Mouse (Mus musculus) embryonic stem cell, embryonic (primary cell): ENCODE measurements around the gene Pimreg.

Experiments used
- CTCF ChIA-PET, 4 experiments: fragments of 300-600 bp in 2 of 4; fragments of 350-600 bp in 2 of 4; sonication (Branson Sonifier 250); formaldehyde crosslinking; loops; one replicate each; lab custom pipeline; 2022; ENCODE audit warnings: inconsistent platforms in 2 of 4; lab: Charles Lee
- POLR2A ChIA-PET, 4 experiments: fragments of 300-600 bp in 2 of 4; fragments of 350-600 bp in 2 of 4; sonication (Branson Sonifier 250); formaldehyde crosslinking; loops; one replicate each; lab custom pipeline; 2022; ENCODE audit warnings: antibody characterized with exemption in 4 of 4, inconsistent platforms in 1 of 4; lab: Charles Lee

The Pimreg gene

DNA sequence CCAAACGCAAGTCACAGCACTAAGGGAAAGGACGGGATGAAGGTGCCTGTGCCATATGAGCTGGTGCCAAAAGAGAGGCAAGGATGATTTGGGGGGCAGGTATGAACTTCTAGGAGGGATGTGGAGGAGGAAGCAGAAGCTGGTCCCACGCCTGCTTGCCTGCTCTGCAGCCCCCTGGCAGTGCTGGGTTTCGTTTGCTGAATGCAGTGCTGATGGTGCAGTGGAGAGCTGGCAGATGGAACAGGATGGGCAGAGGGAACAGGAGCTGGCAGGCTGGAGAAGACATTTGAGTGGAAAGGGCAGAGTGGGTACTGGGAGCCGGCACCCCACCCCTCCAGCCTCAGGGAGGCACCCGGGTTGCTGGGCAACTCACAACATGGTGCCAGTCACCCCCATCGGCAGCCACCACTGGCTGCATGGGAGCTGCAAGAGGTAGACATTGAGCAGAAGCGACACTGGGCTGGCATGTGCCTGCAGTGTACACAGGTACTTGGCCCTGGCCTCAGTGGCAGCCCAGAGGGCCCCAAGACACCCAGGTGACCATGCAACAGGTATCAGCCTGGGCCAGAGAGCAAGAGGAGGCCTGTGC is 7.4 kb downstream of the Pimreg start:
- CTCF ChIA-PET = interaction anchor here in 2 of 4 experiments (0.8 to 4.7 kb wide), 5 partner anchors 11 to 487 kb away, joined by 3 to 33 read pairs (median 4); partner anchors contain the start of gene Aipl1 (in 1 of the 2)

DNA sequence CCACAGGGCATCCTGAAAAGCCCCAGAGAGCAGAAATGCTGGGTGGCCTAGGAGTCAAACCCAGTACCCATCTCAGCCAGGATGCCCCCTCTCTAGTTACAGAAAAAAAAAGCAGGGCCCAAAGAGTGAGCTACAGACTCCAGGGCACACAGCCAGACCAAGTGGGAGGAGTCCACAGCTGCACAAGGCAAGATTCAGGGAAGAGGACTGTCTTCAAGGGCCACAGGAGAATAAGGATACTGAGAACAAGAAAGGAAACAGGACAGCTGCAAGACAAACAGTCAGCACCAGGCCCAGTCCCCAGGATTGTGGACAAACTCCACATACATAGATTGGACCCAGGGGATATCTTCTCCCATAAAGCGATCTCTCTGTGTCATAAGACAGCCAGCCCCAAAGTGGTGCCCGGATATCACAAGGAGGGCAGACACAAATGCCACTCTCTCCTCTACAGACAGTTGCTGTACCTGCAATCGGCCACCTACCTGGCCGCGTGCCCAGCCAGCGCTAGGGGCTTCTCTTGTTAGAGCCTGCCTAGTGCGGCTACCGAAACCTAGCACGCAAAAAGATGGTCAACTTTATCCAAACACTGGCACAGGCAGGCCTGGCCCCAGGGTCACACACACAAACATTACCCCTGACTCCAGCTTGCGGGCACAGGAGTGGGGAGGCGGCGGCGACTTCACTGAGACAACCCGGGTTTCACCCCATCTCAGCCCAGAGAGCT is 8.5 kb downstream of the Pimreg start:
- CTCF ChIA-PET = interaction anchor here in 2 of 4 experiments (0.8 to 4.7 kb wide), 14 partner anchors 13 to 325 kb away, joined by 3 to 33 read pairs (median 4); partner anchors contain the start of gene Aipl1 (in 1 of the 2)

More for the DNA sequence above, 7.4 kb downstream of the Pimreg start:
- POLR2A ChIA-PET = interaction anchor here in 3 of 4 experiments (0.5 to 1.4 kb wide), 4 partner anchors 9 to 293 kb away, joined by 3 to 4 read pairs (median 4); no protein-coding TSS in a partner anchor

GRCm38 (mm10) chr11:72050895-72051858 is 9.3 kb downstream of the Pimreg start:
- ChIA-PET POLR2A (interaction anchor here (0.5 to 2.4 kb wide), 14 partner anchors 8 to 498 kb away, joined by 3 to 12 read pairs (median 3); partner anchors contain the start of genes Aipl1 (in 1 of the 4) and Pimreg (in 1 of the 4)), CTCF (interaction anchor here (0.6 to 4.7 kb wide), 33 partner anchors 8 to 1028 kb away, joined by 3 to 33 read pairs (median 5); partner anchors contain the start of genes Aipl1 (in 2 of the 4) and Pimreg (in 2 of the 4))

More for the DNA sequence above, 8.5 kb downstream of the Pimreg start:
- POLR2A ChIA-PET = interaction anchor here in 3 of 4 experiments (0.6 to 1.5 kb wide), 7 partner anchors 8 to 24 kb away, joined by 3 to 12 read pairs (median 3); partner anchors contain the start of gene Pimreg (in 1 of the 3)

DNA sequence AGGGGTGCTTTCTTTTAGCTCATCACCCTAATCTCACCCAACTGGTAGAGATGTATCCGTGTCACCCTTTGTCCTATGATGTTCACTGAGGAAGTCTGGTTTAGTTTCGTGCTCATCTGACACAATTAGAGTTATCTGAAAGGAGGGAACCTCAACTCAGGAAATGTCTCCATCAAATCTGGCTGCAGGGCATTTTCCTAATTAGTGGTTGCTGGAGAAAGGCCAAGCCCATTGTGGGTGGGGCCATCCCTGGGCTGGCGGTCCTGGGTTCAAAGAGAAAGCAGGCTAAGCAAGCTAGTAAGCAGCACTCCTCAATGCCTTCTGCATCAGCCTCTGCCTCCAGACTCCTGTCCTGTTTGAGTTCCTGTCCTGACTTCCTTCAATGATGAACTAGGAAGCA is 10.4 kb downstream of the Pimreg start:
- CTCF ChIA-PET = interaction anchor here (0.5 to 4.7 kb wide), 52 partner anchors 9 to 1731 kb away, joined by 3 to 33 read pairs (median 4); partner anchors contain the start of genes Aipl1 (in 2 of the 4), Gm43951 (in 2 of the 4) and Pimreg (in 2 of the 4)
- POLR2A ChIA-PET = interaction anchor here in 3 of 4 experiments (1.1 to 2.4 kb wide), 6 partner anchors 9 to 93 kb away, joined by 3 to 6 read pairs (median 4); partner anchors contain the start of gene Pimreg (in 1 of the 3)

GRCm38 (mm10) chr11:72052636-72053035 is 10.8 kb downstream of the Pimreg start:
- CTCF ChIA-PET = interaction anchor here (0.5 to 4.7 kb wide), 56 partner anchors 9 to 1731 kb away, joined by 3 to 33 read pairs (median 4); partner anchors contain the start of genes Gm43951 (in 3 of the 4), Aipl1 (in 2 of the 4) and Pimreg (in 1 of the 4)
- POLR2A ChIA-PET = interaction anchor here in 3 of 4 experiments (1.1 to 2.4 kb wide), 6 partner anchors 9 to 93 kb away, joined by 3 to 6 read pairs (median 4); partner anchors contain the start of gene Pimreg (in 1 of the 3)

DNA sequence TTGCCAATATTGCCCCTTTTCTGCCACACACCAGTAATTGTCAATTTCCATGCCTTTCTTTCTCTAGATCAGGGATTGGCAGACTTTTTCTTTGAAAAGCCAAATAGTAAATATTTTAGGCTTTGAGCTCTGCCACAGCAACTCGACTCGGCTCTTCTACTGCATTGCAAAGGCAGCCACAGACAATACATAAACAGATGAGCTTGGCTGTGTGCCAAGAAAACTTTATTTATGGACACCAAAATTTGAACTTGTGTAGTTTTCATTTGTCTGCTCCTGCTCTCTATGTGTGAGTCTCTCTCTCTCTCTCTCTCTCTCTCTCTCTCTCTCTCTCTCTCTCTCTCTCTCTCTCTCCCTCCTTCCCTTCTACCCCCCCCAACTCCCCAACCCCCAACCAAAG is 13.3 kb downstream of the Pimreg start:
- POLR2A ChIA-PET = interaction anchor here in 3 of 4 experiments (0.6 to 0.9 kb wide), 4 partner anchors 9 to 1279 kb away, joined by 4 to 13 read pairs (median 4); no protein-coding TSS in a partner anchor
- CTCF ChIA-PET = interaction anchor here in 2 of 4 experiments (0.7 to 1.7 kb wide), 4 partner anchors 11 to 946 kb away, joined by 3 to 5 read pairs (median 3); no protein-coding TSS in a partner anchor

DNA sequence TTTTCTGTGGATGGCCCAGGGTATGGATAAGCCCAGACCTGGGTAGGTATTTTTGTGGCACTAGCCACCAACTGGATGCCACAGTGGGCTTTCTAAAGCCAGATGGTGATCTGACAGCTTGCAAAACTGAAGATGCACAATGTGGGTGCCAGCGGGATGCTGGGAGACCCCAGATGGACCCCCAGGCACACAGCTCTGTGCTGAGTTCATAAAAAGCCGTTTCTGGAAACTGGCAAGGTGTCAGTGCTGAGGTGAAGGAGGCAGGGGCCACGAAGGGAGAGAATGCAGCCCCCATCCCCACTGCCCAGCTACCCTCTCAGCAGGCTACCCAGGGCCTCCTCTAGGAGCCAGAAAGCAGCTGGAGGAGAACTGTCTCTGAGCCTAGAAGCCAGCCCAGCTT is 15.3 kb downstream of the Pimreg start:
- CTCF ChIA-PET = interaction anchor here in 1 of 4 experiments (1.2 kb wide), 1 partner anchor 9 kb away, joined by 4 read pairs; no protein-coding TSS in a partner anchor
- POLR2A ChIA-PET = interaction anchor here in 1 of 4 experiments (1.0 to 1.6 kb wide), 3 partner anchors 8 to 99 kb away, joined by 3 to 4 read pairs (median 3); no protein-coding TSS in a partner anchor

GRCm38 (mm10) chr11:72060416-72060815 is 18.6 kb downstream of the Pimreg start:
- CTCF ChIA-PET = interaction anchor here in 2 of 4 experiments (2.4 to 4.0 kb wide), 2 partner anchors 7 to 8 kb away, joined by 9 to 17 read pairs; no protein-coding TSS in a partner anchor
- POLR2A ChIA-PET = interaction anchor here in 1 of 4 experiments (0.8 kb wide), 1 partner anchor 103 kb away, joined by 6 read pairs; no protein-coding TSS in a partner anchor

- ChIA-PET POLR2A (interaction anchor here in 1 of 4 experiments (1.0 kb wide), 1 partner anchor 8 kb away, joined by 4 read pairs; no protein-coding TSS in a partner anchor), CTCF (interaction anchor here in 2 of 4 experiments (0.9 to 4.0 kb wide), 3 partner anchors 8 to 35 kb away, joined by 3 to 17 read pairs (median 9); no protein-coding TSS in a partner anchor)
Measured at GRCm38 (mm10) chr11:72061093-72061620, 19.3 kb downstream of the Pimreg start.

DNA sequence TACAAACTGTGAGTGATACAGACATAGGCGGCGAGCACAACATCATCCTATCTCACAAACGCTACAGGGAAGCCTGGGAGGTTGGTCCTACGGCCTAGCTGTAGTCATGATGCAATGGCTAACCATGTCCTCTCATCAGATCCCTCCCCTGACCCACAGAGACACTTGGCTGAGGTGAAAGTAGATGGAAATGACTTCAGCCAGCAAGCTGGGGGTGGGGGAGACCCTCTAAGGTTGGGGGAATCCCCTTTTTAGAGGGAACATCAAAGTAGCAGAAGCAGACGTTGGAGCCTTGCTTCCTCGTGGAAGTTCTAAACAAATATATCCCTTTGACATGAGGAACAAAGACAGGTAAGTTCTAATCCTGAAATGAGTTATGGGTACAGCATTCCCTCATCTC is 22.6 kb downstream of the Pimreg start:
- ChIA-PET CTCF (interaction anchor here in 3 of 4 experiments (0.6 to 4.0 kb wide), 5 partner anchors 11 to 391 kb away, joined by 3 to 17 read pairs (median 3); no protein-coding TSS in a partner anchor), POLR2A (interaction anchor here in 1 of 4 experiments (1.0 to 1.4 kb wide), 2 partner anchors 9 to 12 kb away, joined by 4 to 5 read pairs; no protein-coding TSS in a partner anchor)

- ChIA-PET CTCF (interaction anchor here (0.6 to 2.9 kb wide), 6 partner anchors 12 to 391 kb away, joined by 3 to 14 read pairs (median 4); no protein-coding TSS in a partner anchor), POLR2A (interaction anchor here in 2 of 4 experiments (1.4 to 1.6 kb wide), 2 partner anchors 13 to 30 kb away, joined by 4 to 5 read pairs; no protein-coding TSS in a partner anchor)
Measured at GRCm38 (mm10) chr11:72065103-72065502, 23.3 kb downstream of the Pimreg start.

- CTCF ChIA-PET = interaction anchor here (0.5 to 2.9 kb wide), 58 partner anchors 8 to 1562 kb away, joined by 3 to 21 read pairs (median 3); partner anchors contain the start of genes Aipl1 (in 2 of the 4), Gm43951 (in 1 of the 4), Pimreg (in 1 of the 4) and Pitpnm3 (in 1 of the 4)
- POLR2A ChIA-PET = interaction anchor here (0.5 to 1.6 kb wide), 7 partner anchors 8 to 384 kb away, joined by 3 to 6 read pairs (median 4); no protein-coding TSS in a partner anchor
Measured at GRCm38 (mm10) chr11:72066330-72066729, 24.5 kb downstream of the Pimreg start.

- CTCF ChIA-PET = interaction anchor here in 3 of 4 experiments (0.7 to 2.9 kb wide), 7 partner anchors 13 to 556 kb away, joined by 3 to 21 read pairs (median 5); partner anchors contain the start of gene Gm43951 (in 1 of the 3)
- POLR2A ChIA-PET = interaction anchor here in 1 of 4 experiments (1.6 kb wide), 1 partner anchor 29 kb away, joined by 5 read pairs; no protein-coding TSS in a partner anchor
Measured at GRCm38 (mm10) chr11:72067326-72067725, 25.5 kb downstream of the Pimreg start.

DNA sequence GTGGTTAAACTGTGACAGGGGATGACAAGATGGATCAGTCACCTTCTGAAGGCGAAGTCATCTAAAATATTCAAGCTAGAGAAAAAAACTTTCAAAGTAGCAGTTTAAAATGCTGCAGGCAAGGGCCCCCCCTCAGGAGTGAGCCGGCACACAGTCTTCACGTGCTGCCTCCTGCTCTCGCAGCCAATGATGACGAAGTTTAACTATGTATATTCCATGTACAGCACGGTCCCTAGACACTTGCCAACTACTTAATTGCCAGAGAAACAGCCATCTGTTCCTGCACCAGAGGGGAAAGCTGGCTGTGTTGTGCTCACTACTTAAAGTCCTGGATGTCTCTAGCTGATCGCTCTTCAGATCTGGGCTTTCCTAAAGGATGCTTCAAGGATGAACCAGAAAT is 26.2 kb downstream of the Pimreg start:
- ChIA-PET CTCF (interaction anchor here in 2 of 4 experiments (0.7 to 1.1 kb wide), 3 partner anchors 13 to 555 kb away, joined by 3 read pairs; no protein-coding TSS in a partner anchor), POLR2A (interaction anchor here in 1 of 4 experiments (0.6 kb wide), 1 partner anchor 1432 kb away, joined by 3 read pairs; no protein-coding TSS in a partner anchor)

DNA sequence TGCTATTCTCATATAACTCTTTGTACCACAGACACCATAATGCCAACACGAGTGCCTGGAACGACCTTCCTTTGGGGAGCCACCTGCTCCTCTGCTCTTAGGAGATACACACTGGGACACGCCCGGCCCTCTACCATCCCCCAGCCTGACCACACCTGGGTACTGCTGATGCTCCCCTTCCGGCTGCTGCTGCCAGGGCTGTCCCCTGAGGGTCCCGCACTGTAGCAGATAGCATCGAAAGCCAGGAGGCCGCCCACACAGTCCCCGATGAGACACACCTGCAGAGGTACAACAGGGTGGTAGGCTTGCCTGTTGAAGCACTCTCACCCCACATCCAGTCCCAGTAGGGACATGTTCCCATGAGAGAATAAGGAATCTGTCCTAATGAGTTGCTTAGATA is 28.9 kb downstream of the Pimreg start:
- ChIA-PET CTCF (interaction anchor here in 1 of 4 experiments (0.6 kb wide), 1 partner anchor 17 kb away, joined by 3 read pairs; no protein-coding TSS in a partner anchor), POLR2A (no interaction called here)
